Mouse (Mus musculus): ENCODE measurements at regions not wholly inside any gene's neighbourhood (a gene's known extent, or its start where the extent isn't known, plus 50 kb on each side); places are given as distances from the start of the nearest gene placed in this dataset.

DNA sequence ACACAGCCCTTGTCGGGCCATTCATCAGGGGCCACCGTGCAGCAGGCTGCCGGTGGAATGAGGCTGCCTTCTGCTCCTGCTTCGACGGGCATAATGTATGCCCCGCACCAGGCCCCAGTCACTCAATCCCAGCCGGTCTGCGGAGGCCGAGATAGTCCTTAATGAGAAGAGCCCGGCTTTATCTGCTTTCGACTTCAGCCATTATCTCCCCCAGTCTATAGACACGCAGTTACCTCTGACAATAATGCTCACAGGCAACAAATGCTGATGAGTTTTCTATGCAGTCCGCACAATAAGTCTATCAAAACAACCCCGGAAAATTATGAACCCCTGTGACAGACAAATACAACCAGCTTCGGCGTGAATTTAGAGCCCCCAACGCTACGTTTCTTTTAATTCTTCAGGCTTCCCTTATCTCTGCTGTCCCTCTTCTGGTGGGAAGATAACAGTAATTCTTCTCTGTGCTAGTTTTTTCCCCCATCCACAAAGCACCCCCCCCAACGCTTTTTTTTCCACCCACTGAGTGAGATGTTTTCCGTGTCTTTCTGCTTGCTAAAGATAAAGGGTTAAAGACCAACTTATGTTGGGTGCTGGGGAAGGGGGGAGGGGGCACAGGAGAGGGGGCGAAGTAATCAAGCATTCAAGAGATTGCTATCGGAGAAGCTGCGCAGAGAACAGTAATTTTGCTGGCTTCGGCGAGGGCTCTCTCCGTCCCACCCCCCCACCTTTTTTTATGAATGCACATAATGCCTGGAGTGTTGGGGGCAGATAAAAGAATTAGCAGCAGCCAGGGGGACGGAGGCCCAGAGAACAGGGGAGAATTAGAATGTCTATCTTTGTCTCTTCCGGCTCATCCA lies 117.8 kb downstream of the Mrm1 start:
- DNase-seq (ENCODE audit: low spot score): no peak

DNA sequence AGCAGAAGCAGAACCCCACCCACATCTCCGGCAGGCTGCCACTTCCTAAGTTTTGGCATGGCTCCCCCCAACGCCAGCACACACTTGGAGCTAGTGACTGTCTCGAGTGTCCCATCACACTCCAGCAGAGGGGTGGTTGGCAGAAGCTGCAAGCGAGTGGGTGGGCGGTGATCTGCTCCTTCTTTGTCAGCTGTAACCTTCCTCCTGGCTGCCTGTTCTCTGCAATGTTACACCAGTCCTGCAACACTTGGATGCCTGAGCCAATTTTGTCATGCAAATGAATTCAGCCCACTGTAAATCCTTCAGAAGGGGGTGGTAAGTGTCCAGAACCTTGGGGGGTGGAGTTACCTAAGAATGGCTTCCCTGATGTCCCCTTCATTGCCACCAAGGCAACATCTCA lies 121.8 kb downstream of the Mrm1 start:
- DNase-seq (ENCODE audit: low spot score): no peak

- DNase-seq (ENCODE audit: low spot score): no peak
Measured at GRCm38 (mm10) chr11:84692638-84693037, 126.7 kb downstream of the Mrm1 start.

DNA sequence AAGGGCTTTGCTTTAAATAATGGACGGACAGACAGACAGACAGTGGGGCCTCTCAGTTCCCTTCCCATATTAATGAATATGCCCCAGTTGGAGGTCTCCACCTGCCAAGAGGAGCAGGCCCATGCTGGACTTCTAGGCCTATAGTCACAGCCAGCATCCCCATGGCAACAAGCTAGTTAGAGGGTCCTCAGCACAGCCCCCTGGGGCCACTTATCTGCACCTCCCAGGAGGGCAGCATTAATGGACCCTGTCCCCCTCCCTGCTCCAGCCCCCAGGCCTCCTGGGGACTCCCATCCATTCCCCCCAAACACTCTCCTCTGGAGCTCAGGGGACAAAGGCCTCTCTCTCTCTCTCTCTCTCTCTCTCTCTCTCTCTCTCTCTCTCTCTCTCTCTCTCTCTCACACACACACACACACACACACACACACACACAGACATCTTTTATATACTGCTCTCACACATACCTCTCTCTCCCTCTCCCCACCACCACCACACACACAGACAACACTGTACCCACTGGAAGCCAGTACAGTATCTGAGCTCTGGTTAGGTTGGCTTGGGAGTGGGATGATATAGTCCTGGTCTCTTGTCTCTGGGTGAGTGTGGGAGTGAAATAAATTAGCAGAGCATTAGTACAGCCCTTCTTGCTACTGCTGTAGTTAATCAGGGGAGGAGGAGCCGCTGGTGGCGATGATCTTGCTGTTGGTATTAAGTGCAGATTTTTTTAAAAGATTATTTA lies 127.7 kb downstream of the Mrm1 start:
- no peak for DNase-seq (ENCODE audit: low spot score)

DNA sequence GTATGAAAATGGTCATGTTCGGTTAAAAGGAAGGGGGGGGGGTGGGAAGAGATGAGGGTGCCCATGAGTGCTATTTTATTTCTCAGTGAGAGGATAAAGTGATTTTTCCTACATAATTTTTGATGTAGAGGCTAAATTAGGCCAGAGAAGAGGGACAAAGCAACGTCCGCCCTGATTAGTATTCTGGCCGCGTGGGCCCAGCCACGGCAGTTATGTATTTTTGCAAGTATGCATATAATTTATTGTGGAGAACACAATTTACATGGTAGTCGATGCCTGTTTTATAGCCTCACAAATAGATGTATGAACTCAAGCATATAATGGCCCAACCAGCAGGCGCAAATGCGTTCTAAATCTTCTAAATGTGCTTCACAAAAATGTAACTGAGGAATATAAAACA lies 132.8 kb downstream of the Mrm1 start:
- no peak for DNase-seq (ENCODE audit: low spot score)

DNA sequence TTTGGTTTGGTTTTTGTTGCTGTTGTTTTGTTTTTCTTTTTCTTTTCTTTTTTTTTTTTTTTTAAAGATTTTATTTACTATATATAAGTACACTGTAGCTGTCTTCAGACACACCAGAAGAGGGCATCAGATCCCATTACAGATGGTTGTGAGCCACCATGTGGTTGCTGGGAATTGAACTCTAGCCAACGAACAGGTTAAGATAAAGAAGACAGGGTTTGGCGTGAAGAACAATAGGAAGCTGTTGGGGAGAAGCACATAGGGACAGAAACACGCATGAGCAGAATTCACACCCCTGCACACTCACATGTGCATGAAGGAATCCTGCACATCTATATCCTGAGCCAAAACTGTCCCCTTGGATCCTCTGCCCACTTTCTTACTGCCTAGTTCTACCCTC lies 135.0 kb downstream of the Mrm1 start:
- DNase-seq (ENCODE audit: low spot score): no peak

DNA sequence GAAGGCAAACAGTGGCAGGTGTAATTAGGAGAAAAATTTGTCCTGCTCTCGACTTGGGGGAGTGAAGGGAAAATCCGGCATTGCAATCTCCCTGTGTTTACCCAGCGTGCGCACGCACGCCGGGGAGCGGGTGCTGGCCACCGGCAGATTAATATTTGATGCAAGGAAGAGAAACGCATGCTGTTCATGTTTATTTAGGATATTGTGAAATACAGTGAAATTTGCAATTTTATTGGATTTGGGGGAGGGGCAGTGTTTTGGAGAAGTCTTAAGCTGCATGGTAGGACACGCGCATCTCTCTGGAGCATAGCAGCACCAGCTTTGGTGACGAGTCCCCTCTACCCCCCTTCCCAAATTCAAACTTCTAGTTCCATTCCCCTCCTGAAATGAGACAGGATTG lies 136.4 kb downstream of the Mrm1 start:
- DNase-seq (ENCODE audit: low spot score): no peak

GRCm38 (mm10) chr11:84676377-84677078 lies 142.8 kb downstream of the Mrm1 start:
- no peak for DNase-seq (ENCODE audit: low spot score)

DNA sequence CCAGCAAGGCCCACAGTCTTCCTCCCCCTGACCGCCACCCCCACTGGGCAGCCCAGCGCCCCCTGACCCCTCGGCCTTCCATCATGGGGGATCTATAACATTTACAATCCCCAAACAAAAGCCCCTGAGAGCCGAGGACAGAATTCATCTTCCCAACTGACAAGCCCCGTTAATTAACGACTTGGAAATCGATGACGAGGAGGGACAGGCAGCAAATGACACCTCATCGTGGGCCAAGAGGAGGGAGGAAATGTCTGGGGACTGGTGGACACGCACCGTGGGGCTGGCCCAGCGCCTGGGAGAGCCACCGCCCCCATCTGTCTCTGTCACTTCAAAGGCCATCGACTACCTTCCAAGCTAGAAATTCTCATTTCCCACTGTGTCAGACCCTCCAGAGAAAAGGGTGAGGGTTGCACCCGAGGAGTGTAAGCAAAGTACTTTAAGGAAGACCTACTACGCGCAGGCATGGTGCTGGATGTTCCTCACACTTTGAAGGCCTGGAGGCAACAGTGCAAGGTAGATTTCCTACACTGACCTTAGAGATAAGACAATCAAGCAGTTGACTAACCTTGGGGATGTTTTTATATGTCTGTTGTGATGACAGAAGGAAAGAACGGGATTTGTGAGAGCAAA lies 146.4 kb downstream of the Mrm1 start:
- no peak for DNase-seq (ENCODE audit: low spot score)

- DNase-seq (ENCODE audit: low spot score): no peak
Measured at GRCm38 (mm10) chr11:84671585-84671984, 146.2 kb upstream of the Lhx1 start.

GRCm38 (mm10) chr11:84667711-84668110 lies 142.4 kb upstream of the Lhx1 start:
- no peak for DNase-seq (ENCODE audit: low spot score)

DNA sequence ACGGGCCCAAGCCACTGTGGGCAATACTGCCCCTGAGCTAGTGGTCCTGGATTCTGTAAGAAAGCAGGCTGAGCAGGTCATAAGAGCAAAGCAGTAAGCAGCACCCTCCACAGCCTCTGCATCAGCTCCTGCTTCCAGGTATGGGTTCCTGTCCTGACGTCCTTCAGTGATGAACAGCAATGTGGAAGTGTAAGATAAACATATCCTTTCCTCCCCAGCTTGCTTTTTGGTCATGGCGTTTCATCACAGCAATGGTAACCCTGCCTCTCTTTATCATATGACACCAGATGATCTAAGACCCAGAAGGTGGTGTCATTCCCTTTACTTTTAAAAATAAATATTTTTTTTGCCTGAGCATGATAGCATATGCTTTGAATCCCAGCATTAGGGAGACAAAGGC lies 138.9 kb upstream of the Lhx1 start:
- no peak for DNase-seq (ENCODE audit: low spot score)

GRCm38 (mm10) chr11:84661981-84662380 lies 136.6 kb upstream of the Lhx1 start:
- DNase-seq (ENCODE audit: low spot score): peak; percentile 83

DNA sequence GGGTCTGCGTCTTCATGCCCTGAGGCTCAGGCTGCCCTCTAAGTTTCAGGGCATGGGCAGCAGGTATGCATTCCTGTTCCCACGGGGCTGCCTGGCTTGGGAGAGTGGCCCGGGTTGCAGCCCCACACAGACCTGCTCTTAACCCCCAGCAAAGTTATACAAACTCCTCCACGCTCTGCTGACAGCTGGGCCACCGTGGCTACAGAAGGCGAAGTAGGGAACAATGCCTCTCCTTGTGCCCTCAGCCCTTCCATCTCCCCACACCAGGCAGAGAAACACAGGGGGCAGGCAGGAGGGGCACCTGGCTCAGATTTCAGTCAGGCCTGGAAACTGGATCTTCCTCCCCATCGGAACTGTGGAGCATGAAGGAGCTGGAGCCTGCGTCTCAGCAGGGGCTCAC lies 135.5 kb upstream of the Lhx1 start:
- no peak for DNase-seq (ENCODE audit: low spot score)

- DNase-seq (ENCODE audit: low spot score): no peak
Measured at GRCm38 (mm10) chr11:84659370-84659937, 134.1 kb upstream of the Lhx1 start.

- DNase-seq (ENCODE audit: low spot score): no peak
Measured at GRCm38 (mm10) chr11:84653481-84653880, 128.1 kb upstream of the Lhx1 start.

GRCm38 (mm10) chr11:84648899-84649298 lies 123.6 kb upstream of the Lhx1 start:
- no peak for DNase-seq (ENCODE audit: low spot score)

DNA sequence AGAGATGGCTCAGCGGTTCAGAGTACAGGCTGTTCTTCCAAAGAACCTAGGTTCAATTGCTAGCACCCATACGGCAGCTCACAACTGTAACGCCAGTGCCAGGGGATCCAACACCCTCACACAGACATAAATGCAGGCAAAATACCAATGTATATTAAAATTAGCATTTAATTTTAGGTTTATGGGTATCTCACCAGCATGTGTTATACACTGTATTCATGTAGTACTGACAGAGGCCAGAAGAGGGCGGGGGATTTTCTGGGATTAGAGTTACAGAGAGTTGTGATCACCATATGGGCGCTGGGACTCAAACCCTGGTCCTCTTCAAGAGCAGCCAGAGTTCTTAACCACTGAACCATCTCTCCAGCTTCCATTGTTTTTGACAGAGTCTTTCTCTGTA lies 121.8 kb upstream of the Lhx1 start:
- no peak for DNase-seq (ENCODE audit: low spot score)

DNA sequence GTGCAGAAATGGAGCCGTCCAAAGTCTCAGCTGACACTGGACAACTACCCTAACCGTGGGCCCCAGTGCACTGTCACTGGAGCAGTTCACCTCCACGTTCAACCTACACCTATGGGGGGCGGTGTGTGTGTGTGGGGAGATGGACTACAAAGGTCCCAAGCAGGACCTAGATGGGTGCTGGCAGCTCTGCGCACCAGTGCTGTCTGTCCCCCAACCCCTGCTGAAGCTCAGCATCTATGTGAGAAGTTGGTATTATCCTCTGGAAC lies 117.7 kb upstream of the Lhx1 start:
- no peak for DNase-seq (ENCODE audit: low spot score)

- DNase-seq (ENCODE audit: low spot score): no peak
Measured at GRCm38 (mm10) chr11:84642300-84643106, 117.2 kb upstream of the Lhx1 start.

DNA sequence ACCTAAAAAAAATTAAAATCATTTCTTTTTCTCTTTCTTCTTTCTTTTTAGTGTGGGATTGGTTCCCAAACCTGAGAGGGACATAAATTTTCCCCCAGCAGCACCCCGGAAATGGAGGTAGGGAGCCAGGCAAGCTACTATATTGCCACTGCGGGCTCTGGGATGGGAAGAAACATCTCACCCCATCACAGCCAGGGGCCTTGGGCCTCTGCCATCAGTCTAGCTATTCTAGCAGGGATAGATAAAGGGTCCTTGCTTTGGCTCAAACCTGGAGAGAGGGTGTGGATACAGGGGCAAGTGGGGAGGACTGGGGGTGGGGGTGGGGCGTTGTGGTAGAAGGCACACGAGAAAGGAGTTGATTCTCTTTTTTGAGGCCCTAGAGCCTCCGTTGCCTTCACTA lies 116.3 kb upstream of the Lhx1 start:
- DNase-seq (ENCODE audit: low spot score): no peak

- no peak for DNase-seq (ENCODE audit: low spot score)
Measured at GRCm38 (mm10) chr11:84638353-84638752, 113.0 kb upstream of the Lhx1 start.

Data from testis, postnatal 10 days (tissue).